18 mouse cellular contexts compared by ENCODE assay signal in genomic region chr2:13727901-13728300, GRCm38 (mm10).
A peak's percentile ranks its signal among the peaks of the same experiment; 100 is the strongest.
DNase-seq lines count a peak whose midpoint lies in the region.
"Had no signal": no experiment of that assay in that cellular context is flagged by ENCODE, and none has a peak within 500 bp of the region (broad histone marks: within the 10 kb centered on the region; RNA-seq: fewer than 3 reads in every experiment).

No protein-coding gene starts in this region.

- peak; percentile 15 to 55 for DNase-seq in kidney, adult 8-10 months
- no peak for DNase-seq in kidney, adult 18-20 months
- DNase-seq in 3T3-L1 (ENCODE audit: low read depth, low spot score) (peak; percentile 15), NIH3T3 (ENCODE audit: low read depth) (peak; percentile 27), liver (no peak)
- peak; percentile 19 to 35 for DNase-seq in kidney, postnatal 25 days
- no peak for DNase-seq in gastrocnemius, postnatal 10 days
- DNase-seq: cerebellum, adult 2 months; cerebellum, postnatal 25 days; gastrocnemius, adult 2 months; heart, postnatal 14 days; layer of hippocampus, adult 9-11 months; lung, embryonic 14.5 days; lung, postnatal 14 days; right cerebral cortex, adult 18-20 months; spleen, adult 18-20 months; thymus, adult 18-20 months; thymus, postnatal 25 days had no signal

Comparison
In these comparisons a context has a peak if more than half of its experiments do, and no peak if none do; other contexts are left out.
1. DNase-seq: peak in kidney, adult 8-10 months (2 of 2), 3T3-L1 (single experiment), NIH3T3 (single experiment) and kidney, postnatal 25 days (2 of 2); none in kidney, adult 18-20 months (single experiment), gastrocnemius, postnatal 10 days (single experiment) and liver (single experiment).